Mouse (Mus musculus): Measurements from ENCODE around the gene Chid1. TPM values are rescaled to one million over a fixed set of nuclear protein-coding genes. Genes with fewer than 3 reads are reported as not detected.

Chid1 gene
- polyA plus RNA-seq, 1 experiment from 2014 or later, result 27.5 TPM

GRCm38 (mm10) chr7:141467230-141468030, 72.2 kb downstream of the Chid1 start, which contains the start of gene Cd151:
Cd151 (plus strand) TSS chr7:141467392.
- peak; percentile 67 for ATAC-seq (ENCODE audit: insufficient number of reproducible peaks, insufficient read depth, low FRiP score, low TSS enrichment, low read depth)
- no peaks in the 10 kb centered on the region for H3K9me3 ChIP-seq
- H3K36me3 ChIP-seq, result peaks cover 30% of the 10 kb centered on the region
- H3K9ac ChIP-seq (replicated peaks), result peak within 1 kb of the TSS; percentile 79
- H3K4me3 ChIP-seq (replicated peaks), result peak within 1 kb of the TSS; percentile 75
- peak within 1 kb of the TSS; percentile 82 for H3K27ac ChIP-seq
- H3K27me3 ChIP-seq, result peaks cover 42% of the 10 kb centered on the region
- 1% methylated on average over 52 of the region's 52 CpGs for WGBS
- peaks cover 51% of the 10 kb centered on the region for H3K4me1 ChIP-seq (replicated peaks)
- peak within 1 kb of the TSS; percentile 86 for H3K4me2 ChIP-seq

GRCm38 (mm10) chr7:141466607-141467148, 73.0 kb downstream of the Chid1 start:
- Histone ChIP-seq H3K9ac (replicated peaks) (peak overlapping the region; percentile 79), H3K36me3 (peaks cover 25% of the 10 kb centered on the region), H3K27ac (peak overlapping the region; percentile 82; the same call in 1 of the 2 replicates), H3K4me3 (replicated peaks) (peak overlapping the region; percentile 75), H3K9me3 (no peaks in the 10 kb centered on the region), H3K4me1 (replicated peaks) (peaks cover 59% of the 10 kb centered on the region), H3K27me3 (peaks cover 49% of the 10 kb centered on the region), H3K4me2 (peak overlapping the region; percentile 86)
- 55% methylated on average over 10 of the region's 10 CpGs for WGBS
- no peak for ATAC-seq (ENCODE audit: insufficient number of reproducible peaks, insufficient read depth, low FRiP score, low TSS enrichment, low read depth)

GRCm38 (mm10) chr7:141466045-141466394, 73.6 kb downstream of the Chid1 start:
- no peak overlapping the region for H3K4me2 ChIP-seq
- H3K9ac ChIP-seq (replicated peaks), result no peak overlapping the region
- peaks cover 56% of the 10 kb centered on the region for H3K27me3 ChIP-seq
- H3K36me3 ChIP-seq, result peaks cover 19% of the 10 kb centered on the region
- peaks cover 63% of the 10 kb centered on the region for H3K4me1 ChIP-seq (replicated peaks)
- H3K27ac ChIP-seq, result peak overlapping the region; percentile 41; the same call in 1 of the 2 replicates
- H3K9me3 ChIP-seq, result no peaks in the 10 kb centered on the region
- no peak overlapping the region for H3K4me3 ChIP-seq (replicated peaks)
- WGBS, result 69% methylated on average over 7 of the region's 7 CpGs
- no peak for ATAC-seq (ENCODE audit: insufficient number of reproducible peaks, insufficient read depth, low FRiP score, low TSS enrichment, low read depth)

GRCm38 (mm10) chr7:141465388-141466044, 74.1 kb downstream of the Chid1 start:
- peak overlapping the region; percentile 30; the same call in 1 of the 2 replicates for H3K4me3 ChIP-seq (replicated peaks)
- peak overlapping the region; percentile 56 for H3K4me2 ChIP-seq
- H3K4me1 ChIP-seq (replicated peaks), result peaks cover 63% of the 10 kb centered on the region

GRCm38 (mm10) chr7:141464603-141465201, 75.0 kb downstream of the Chid1 start:
- no peak for ATAC-seq (ENCODE audit: insufficient number of reproducible peaks, insufficient read depth, low FRiP score, low TSS enrichment, low read depth)
- H3K4me3 ChIP-seq (replicated peaks), result peak overlapping the region; percentile 30
- no peaks in the 10 kb centered on the region for H3K9me3 ChIP-seq
- WGBS, result 4% methylated on average over 38 of the region's 38 CpGs
- peaks cover 61% of the 10 kb centered on the region for H3K4me1 ChIP-seq (replicated peaks)
- H3K27ac ChIP-seq, result peak overlapping the region; percentile 41; the same call in 1 of the 2 replicates
- H3K36me3 ChIP-seq, result peaks cover 7% of the 10 kb centered on the region
- H3K9ac ChIP-seq (replicated peaks), result no peak overlapping the region; the same call in 1 of the 2 replicates
- H3K27me3 ChIP-seq, result peaks cover 69% of the 10 kb centered on the region
- H3K4me2 ChIP-seq, result peak overlapping the region; percentile 56

More at GRCm38 (mm10) chr7:141465388-141466044, 74.1 kb downstream of the Chid1 start:
- Histone ChIP-seq H3K27me3 (peaks cover 61% of the 10 kb centered on the region), H3K9me3 (no peaks in the 10 kb centered on the region), H3K27ac (peak overlapping the region; percentile 41; the same call in 1 of the 2 replicates), H3K36me3 (peaks cover 14% of the 10 kb centered on the region), H3K9ac (replicated peaks) (0 out of 2 replicates have a peak overlapping the region, but pooled peaks have one; percentile 12)
- ATAC-seq (ENCODE audit: insufficient number of reproducible peaks, insufficient read depth, low FRiP score, low TSS enrichment, low read depth), result no peak
- 26% methylated on average over 10 of the region's 10 CpGs for WGBS

- H3K9ac ChIP-seq (replicated peaks), result no peak overlapping the region; the same call in 1 of the 2 replicates
- peaks cover 8% of the 10 kb centered on the region; the same call in 1 of the 2 replicates for H3K36me3 ChIP-seq
- peaks cover 76% of the 10 kb centered on the region for H3K27me3 ChIP-seq
- H3K4me3 ChIP-seq (replicated peaks), result peak overlapping the region; percentile 30
- 25% methylated on average over 12 of the region's 12 CpGs for WGBS
- no peak overlapping the region for H3K27ac ChIP-seq
- H3K4me1 ChIP-seq (replicated peaks), result peaks cover 54% of the 10 kb centered on the region
- no peaks in the 10 kb centered on the region for H3K9me3 ChIP-seq
- H3K4me2 ChIP-seq, result peak overlapping the region; percentile 56
- ATAC-seq (ENCODE audit: insufficient number of reproducible peaks, insufficient read depth, low FRiP score, low TSS enrichment, low read depth), result no peak
Measured at GRCm38 (mm10) chr7:141463824-141464602, 75.6 kb downstream of the Chid1 start.

GRCm38 (mm10) chr7:141462333-141462821, 77.3 kb downstream of the Chid1 start:
- H3K9ac ChIP-seq (replicated peaks), result peak overlapping the region; percentile 58; the same call in 1 of the 2 replicates
- H3K4me2 ChIP-seq, result peak overlapping the region; percentile 78
- peaks cover 41% of the 10 kb centered on the region for H3K4me1 ChIP-seq (replicated peaks)
- ATAC-seq (ENCODE audit: insufficient number of reproducible peaks, insufficient read depth, low FRiP score, low TSS enrichment, low read depth), result no peak
- H3K36me3 ChIP-seq, result peaks cover 8% of the 10 kb centered on the region; the same call in 1 of the 2 replicates
- 7% methylated on average over 5 of the region's 5 CpGs for WGBS
- no peaks in the 10 kb centered on the region for H3K9me3 ChIP-seq
- no peak overlapping the region for H3K27ac ChIP-seq
- H3K4me3 ChIP-seq (replicated peaks), result peak overlapping the region; percentile 42; the same call in 1 of the 2 replicates
- peaks cover 84% of the 10 kb centered on the region for H3K27me3 ChIP-seq

GRCm38 (mm10) chr7:141461521-141462332, 77.9 kb downstream of the Chid1 start:
- H3K4me1 ChIP-seq (replicated peaks), result peaks cover 36% of the 10 kb centered on the region

GRCm38 (mm10) chr7:141460391-141461113, 79.1 kb downstream of the Chid1 start, which contains the start of gene Cracr2b:
Cracr2b (plus strand) TSS chr7:141461094.
- Histone ChIP-seq H3K4me1 (replicated peaks) (peaks cover 37% of the 10 kb centered on the region), H3K9me3 (no peaks in the 10 kb centered on the region), H3K36me3 (peaks cover 8% of the 10 kb centered on the region; the same call in 1 of the 2 replicates), H3K4me3 (replicated peaks) (peak within 1 kb of the TSS; percentile 42), H3K9ac (replicated peaks) (peak within 1 kb of the TSS; percentile 58), H3K27ac (no peak within 1 kb of the TSS), H3K27me3 (peaks cover 82% of the 10 kb centered on the region), H3K4me2 (peak within 1 kb of the TSS; percentile 78)
- ATAC-seq (ENCODE audit: insufficient number of reproducible peaks, insufficient read depth, low FRiP score, low TSS enrichment, low read depth), result no peak
- 71% methylated on average over 15 of the region's 15 CpGs for WGBS

More at GRCm38 (mm10) chr7:141461521-141462332, 77.9 kb downstream of the Chid1 start:
- no peaks in the 10 kb centered on the region for H3K9me3 ChIP-seq
- H3K27me3 ChIP-seq, result peaks cover 91% of the 10 kb centered on the region
- 2% methylated on average over 58 of the region's 59 CpGs for WGBS
- H3K36me3 ChIP-seq, result peaks cover 8% of the 10 kb centered on the region; the same call in 1 of the 2 replicates
- H3K4me2 ChIP-seq, result peak overlapping the region; percentile 78
- no peak overlapping the region for H3K27ac ChIP-seq
- H3K4me3 ChIP-seq (replicated peaks), result peak overlapping the region; percentile 42
- peak overlapping the region; percentile 58 for H3K9ac ChIP-seq (replicated peaks)
- ATAC-seq (ENCODE audit: insufficient number of reproducible peaks, insufficient read depth, low FRiP score, low TSS enrichment, low read depth), result no peak
